Mouse (Mus musculus): Measurements from ENCODE around the gene Dnajc9. TPM values are rescaled to one million over a fixed set of nuclear protein-coding genes. Genes with fewer than 3 reads are reported as not detected.

The Dnajc9 gene
- polyA plus RNA-seq, 1 experiment from 2014 or later, result 89.4 TPM

- peaks cover 23% of the 10 kb centered on the region for H3K36me3 ChIP-seq
- no peak overlapping the region for H3K27ac ChIP-seq (replicated peaks)
- H3K27me3 ChIP-seq (replicated peaks), result no peaks in the 10 kb centered on the region
- H3K9ac ChIP-seq, result 0 out of 2 replicates have a peak overlapping the region, but pooled peaks have one; percentile 10
- WGBS, result 70% methylated on average over 4 of the region's 4 CpGs
- H3K4me1 ChIP-seq, result peaks cover 27% of the 10 kb centered on the region
- ATAC-seq (ENCODE audit: extremely low read depth, insufficient number of reproducible peaks, low FRiP score, low TSS enrichment), result no peak
- H3K4me2 ChIP-seq, result peak overlapping the region; percentile 73
- no peaks in the 10 kb centered on the region for H3K9me3 ChIP-seq
- H3K4me3 ChIP-seq, result peak overlapping the region; percentile 90; the same call in 1 of the 2 replicates
Observed at GRCm38 (mm10) chr14:20392326-20392725, 3.6 kb upstream of the Dnajc9 start.

DNA sequence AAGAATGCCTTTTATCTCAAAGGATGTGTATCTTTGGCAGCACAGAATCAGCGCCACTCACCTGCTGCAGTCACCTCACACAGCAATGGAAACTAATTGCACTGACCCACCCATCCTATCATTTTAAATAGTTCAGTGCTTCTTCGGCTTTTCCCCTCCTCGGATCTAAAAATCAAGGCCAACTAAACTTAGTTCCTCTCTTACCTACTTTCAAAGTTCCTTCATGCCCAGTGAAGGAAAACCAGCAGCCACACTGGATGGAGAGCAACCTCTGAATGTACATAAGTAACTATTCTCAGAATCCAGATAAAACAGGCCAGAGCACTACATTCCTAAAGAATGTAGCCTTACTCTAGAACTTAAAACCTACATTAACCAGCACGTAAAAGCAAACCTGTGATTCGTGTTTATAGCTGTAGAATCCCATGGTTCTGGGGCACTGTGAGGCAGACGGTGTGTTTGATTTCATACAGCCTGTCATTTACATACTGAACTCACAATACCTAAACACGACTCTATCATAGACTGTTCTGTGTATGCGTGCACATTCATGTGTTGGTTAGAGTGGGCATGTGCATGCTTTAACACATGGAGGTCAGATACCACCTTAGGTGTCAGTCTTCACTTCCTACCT is 853 bp upstream of the Dnajc9 start:
- H3K36me3 ChIP-seq, result peaks cover 47% of the 10 kb centered on the region
- WGBS, result 85% methylated on average over 8 of the region's 8 CpGs
- ATAC-seq (ENCODE audit: extremely low read depth, insufficient number of reproducible peaks, low FRiP score, low TSS enrichment), result no peak
- no peaks in the 10 kb centered on the region for H3K9me3 ChIP-seq
- peak overlapping the region; percentile 84; the same call in 1 of the 2 replicates for H3K27ac ChIP-seq (replicated peaks)
- H3K4me2 ChIP-seq, result peak overlapping the region; percentile 75
- peak overlapping the region; percentile 74 for H3K4me3 ChIP-seq
- H3K9ac ChIP-seq, result peak overlapping the region; percentile 87
- no peaks in the 10 kb centered on the region for H3K27me3 ChIP-seq (replicated peaks)
- peaks cover 46% of the 10 kb centered on the region for H3K4me1 ChIP-seq

DNA sequence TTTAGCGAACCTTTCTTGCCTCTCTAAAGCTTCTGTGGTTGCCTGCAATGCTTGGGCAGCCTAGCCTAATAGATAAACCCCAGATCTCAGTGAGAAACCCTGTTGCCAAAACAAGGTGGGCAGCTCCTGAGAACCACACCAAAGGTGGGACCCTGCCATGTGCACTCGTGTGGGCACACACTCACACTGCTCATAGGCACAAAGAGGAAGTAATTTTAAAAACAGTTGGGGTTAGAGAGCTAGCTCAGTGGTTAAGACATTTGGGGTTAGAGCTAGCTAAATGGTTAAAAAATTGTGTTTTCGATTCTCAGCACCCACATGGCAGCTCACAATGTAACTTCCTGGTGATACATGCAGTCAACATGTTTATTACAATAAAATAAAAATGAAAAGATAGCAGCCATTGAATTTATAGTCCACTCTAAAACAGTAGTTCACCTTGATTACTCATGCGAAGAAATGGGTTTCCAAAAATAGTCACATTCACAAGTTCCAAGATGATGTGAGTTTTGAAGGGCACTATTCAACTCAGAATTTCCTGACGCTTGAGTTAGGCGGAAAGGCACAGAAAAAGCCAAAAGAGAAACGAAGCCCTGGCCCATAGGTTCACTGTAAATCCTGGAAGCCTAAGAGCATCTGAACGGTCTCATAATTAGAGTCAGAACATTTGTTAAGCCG is 8.8 kb downstream of the Dnajc9 start:
- Histone ChIP-seq H3K9ac (no peak overlapping the region), H3K27ac (replicated peaks) (no peak overlapping the region), H3K27me3 (replicated peaks) (no peaks in the 10 kb centered on the region), H3K4me3 (no peak overlapping the region), H3K36me3 (peaks cover 75% of the 10 kb centered on the region), H3K9me3 (no peaks in the 10 kb centered on the region), H3K4me2 (no peak overlapping the region), H3K4me1 (peaks cover 23% of the 10 kb centered on the region)
- 79% methylated on average over 9 of the region's 9 CpGs for WGBS
- ATAC-seq (ENCODE audit: extremely low read depth, insufficient number of reproducible peaks, low FRiP score, low TSS enrichment), result no peak

DNA sequence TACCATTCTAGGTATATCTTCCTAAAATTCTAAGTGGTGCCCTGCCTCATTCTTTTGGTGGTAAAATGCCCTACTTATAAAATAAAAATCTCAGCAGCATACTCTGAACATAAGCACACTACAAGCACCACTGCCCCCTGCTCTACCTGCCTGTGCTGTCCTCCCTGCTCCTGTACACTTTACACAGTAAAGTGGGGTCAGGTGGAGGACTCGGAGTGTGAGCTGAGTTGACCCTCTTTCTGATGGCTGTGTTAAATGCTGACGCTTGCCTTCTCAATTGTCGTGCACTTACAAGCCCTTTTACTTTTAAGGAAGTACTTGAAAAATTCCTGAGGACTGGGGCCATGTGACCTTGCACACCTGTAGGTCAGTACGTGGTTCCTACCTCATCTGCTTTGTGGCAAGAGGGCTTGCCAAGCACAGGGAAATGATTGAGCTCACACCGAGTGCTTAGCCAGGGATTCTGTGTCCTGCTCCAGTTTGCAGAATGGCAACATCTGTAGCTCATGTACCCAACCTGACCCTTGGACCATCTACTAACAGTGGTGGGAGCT is 9.5 kb downstream of the Dnajc9 start:
- WGBS, result 76% methylated on average over 5 of the region's 5 CpGs
- ATAC-seq (ENCODE audit: extremely low read depth, insufficient number of reproducible peaks, low FRiP score, low TSS enrichment), result no peak

DNA sequence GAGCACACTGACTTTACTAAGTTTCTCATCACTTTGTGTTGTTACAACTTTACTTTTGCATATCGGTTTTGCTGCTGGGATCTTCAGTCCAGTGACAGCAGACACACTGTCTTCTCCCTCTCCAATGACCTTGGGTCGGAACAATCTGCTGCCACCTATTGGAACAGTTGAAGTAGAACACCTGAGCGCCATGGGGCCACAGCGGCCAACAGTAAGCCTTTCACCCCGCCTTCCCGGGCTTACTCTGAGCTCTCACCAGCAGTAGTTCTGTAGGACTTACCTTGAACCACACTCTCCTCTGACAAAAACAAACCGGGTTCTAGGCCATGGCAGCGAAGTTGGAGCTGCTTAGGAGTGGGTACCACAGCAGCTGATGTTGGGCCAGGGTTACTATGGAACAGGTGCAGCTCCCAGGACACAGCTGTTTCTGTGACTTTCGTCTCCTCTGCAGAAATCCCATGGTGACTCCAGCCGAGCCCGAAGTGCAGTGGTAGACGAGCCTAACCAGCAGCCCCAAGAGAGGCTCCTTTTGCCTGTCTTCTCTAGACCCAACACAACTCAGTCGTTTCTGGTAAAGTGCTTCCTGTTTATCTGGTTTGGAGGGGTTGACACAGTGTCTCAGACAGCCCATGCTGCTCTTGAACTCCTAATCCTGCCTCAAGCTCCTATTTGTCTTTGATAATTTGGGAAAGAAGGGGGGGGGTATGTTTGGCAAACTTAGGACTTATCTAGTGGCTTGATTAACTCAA is 10.2 kb downstream of the Dnajc9 start:
- Histone ChIP-seq H3K36me3 (peaks cover 73% of the 10 kb centered on the region), H3K4me2 (peak overlapping the region; percentile 22; the same call in 1 of the 2 replicates)

More for the DNA sequence above, 9.5 kb downstream of the Dnajc9 start:
- Histone ChIP-seq H3K4me3 (no peak overlapping the region), H3K36me3 (peaks cover 71% of the 10 kb centered on the region), H3K4me1 (peaks cover 23% of the 10 kb centered on the region), H3K9ac (no peak overlapping the region), H3K9me3 (no peaks in the 10 kb centered on the region), H3K27me3 (replicated peaks) (no peaks in the 10 kb centered on the region), H3K27ac (replicated peaks) (no peak overlapping the region), H3K4me2 (no peak overlapping the region)

DNA sequence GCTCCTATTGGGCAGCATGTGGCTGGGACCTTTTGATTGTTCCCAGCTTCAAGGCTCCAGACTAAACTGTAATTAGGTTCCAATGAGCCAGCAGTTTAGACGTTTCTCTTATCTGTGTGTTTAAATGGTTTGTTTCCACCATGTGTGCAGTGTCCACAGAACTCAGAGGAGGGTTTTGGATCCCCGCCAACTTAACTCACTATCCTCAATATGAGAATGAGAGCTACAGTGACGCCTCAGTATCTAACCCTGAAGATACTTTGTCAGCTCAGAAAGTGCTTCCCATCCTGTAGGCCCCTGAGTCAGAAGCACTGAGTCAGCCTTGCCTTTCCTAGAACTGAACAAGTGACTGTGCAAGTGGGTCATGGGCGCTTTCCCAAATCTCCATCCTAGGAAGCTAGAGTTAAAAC is 11.6 kb downstream of the Dnajc9 start:
- 47% methylated on average over 4 of the region's 4 CpGs for WGBS
- no peak overlapping the region for H3K4me2 ChIP-seq
- no peaks in the 10 kb centered on the region for H3K9me3 ChIP-seq
- no peak overlapping the region; the same call in 1 of the 2 replicates for H3K9ac ChIP-seq
- H3K36me3 ChIP-seq, result peaks cover 70% of the 10 kb centered on the region
- H3K27ac ChIP-seq (replicated peaks), result peak overlapping the region; percentile 66
- no peaks in the 10 kb centered on the region for H3K27me3 ChIP-seq (replicated peaks)
- ATAC-seq (ENCODE audit: extremely low read depth, insufficient number of reproducible peaks, low FRiP score, low TSS enrichment), result peak; percentile 37; the same call in 1 of the 2 replicates
- no peak overlapping the region for H3K4me3 ChIP-seq
- H3K4me1 ChIP-seq, result peaks cover 23% of the 10 kb centered on the region

More for the DNA sequence above, 10.2 kb downstream of the Dnajc9 start:
- H3K27ac ChIP-seq (replicated peaks), result 0 out of 2 replicates have a peak overlapping the region, but pooled peaks have one; percentile 66
- peaks cover 23% of the 10 kb centered on the region for H3K4me1 ChIP-seq
- WGBS, result 30% methylated on average over 13 of the region's 13 CpGs
- H3K9ac ChIP-seq, result peak overlapping the region; percentile 50; the same call in 1 of the 2 replicates
- H3K27me3 ChIP-seq (replicated peaks), result no peaks in the 10 kb centered on the region
- H3K4me3 ChIP-seq, result no peak overlapping the region
- no peak for ATAC-seq (ENCODE audit: extremely low read depth, insufficient number of reproducible peaks, low FRiP score, low TSS enrichment)
- H3K9me3 ChIP-seq, result no peaks in the 10 kb centered on the region

DNA sequence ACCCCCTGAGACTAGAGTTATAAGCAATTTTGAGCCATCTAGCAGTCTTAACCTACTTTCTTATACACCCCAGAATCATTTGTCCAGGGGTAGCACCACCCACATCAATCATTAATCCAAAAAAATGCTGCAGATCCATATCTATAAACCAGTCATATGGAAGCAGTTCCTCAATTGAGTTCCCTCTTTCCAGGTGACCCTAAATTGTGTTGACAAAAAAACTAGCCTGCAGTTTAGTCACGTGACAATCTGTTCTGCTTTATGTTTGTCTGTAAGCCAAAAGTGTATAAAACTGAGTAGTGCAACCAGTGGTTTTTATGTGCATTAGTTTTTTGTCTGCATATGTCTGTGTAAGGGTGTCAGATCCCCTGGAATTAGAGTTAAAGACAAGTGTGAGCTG is 16.9 kb downstream of the Dnajc9 start:
- Histone ChIP-seq H3K4me3 (no peak overlapping the region), H3K9ac (no peak overlapping the region), H3K27ac (replicated peaks) (no peak overlapping the region), H3K9me3 (no peaks in the 10 kb centered on the region), H3K27me3 (replicated peaks) (no peaks in the 10 kb centered on the region), H3K4me1 (peaks cover 5% of the 10 kb centered on the region), H3K36me3 (peaks cover 73% of the 10 kb centered on the region), H3K4me2 (no peak overlapping the region)
- no peak for ATAC-seq (ENCODE audit: extremely low read depth, insufficient number of reproducible peaks, low FRiP score, low TSS enrichment)
- WGBS, result 84% methylated on average over 1 of the region's 1 CpGs

DNA sequence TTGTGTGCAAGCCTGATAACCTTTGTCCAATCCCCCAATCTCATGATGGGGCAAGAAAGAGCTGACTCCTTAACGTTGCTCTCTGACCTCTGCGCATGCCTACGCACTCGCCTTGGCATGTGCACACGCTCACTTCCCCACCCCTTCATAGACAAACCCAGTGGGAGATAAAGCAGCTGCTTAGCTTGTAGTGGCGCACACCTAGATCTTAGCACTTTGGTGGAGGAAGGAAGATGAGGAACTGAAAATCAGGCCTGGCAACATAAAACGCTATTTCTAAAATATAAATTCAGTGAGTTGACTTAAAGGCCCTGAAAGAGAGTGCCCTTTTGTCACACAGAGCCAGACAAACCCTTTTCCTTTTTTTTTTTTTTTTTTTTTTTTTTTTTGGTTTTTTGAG is 17.9 kb downstream of the Dnajc9 start:
- no peak overlapping the region for H3K4me2 ChIP-seq
- H3K27me3 ChIP-seq (replicated peaks), result no peaks in the 10 kb centered on the region
- H3K4me1 ChIP-seq, result no peaks in the 10 kb centered on the region
- no peak overlapping the region for H3K27ac ChIP-seq (replicated peaks)
- peaks cover 72% of the 10 kb centered on the region for H3K36me3 ChIP-seq
- no peak overlapping the region for H3K4me3 ChIP-seq
- no peak overlapping the region for H3K9ac ChIP-seq
- whole genome bisulfite sequencing, result 80% methylated on average over 7 of the region's 7 CpGs
- H3K9me3 ChIP-seq, result no peaks in the 10 kb centered on the region
- no peak for ATAC-seq (ENCODE audit: extremely low read depth, insufficient number of reproducible peaks, low FRiP score, low TSS enrichment)

DNA sequence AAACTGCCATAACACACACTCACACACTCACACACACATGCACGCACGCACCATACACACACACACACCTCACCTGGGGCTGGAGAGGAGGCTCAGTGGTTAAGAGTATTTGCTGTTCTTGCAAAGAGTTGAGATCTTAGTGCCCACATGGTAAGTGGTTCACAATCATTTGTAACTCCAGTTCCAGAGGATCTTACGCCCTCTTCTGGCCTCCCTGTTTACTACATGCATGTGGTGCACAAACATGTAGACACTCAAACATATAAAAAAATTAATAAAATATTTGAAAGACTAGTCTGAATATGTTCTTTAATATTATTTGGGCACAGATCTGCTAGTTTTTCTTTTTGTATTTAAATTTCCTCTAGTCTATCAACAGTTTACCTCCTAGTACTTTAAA is 20.4 kb downstream of the Dnajc9 start:
- no peak for ATAC-seq (ENCODE audit: extremely low read depth, insufficient number of reproducible peaks, low FRiP score, low TSS enrichment)
- WGBS, result 91% methylated on average over 3 of the region's 3 CpGs
- H3K4me2 ChIP-seq, result no peak overlapping the region
- no peaks in the 10 kb centered on the region for H3K27me3 ChIP-seq (replicated peaks)
- no peaks in the 10 kb centered on the region for H3K9me3 ChIP-seq
- no peak overlapping the region for H3K27ac ChIP-seq (replicated peaks)
- no peak overlapping the region for H3K9ac ChIP-seq
- H3K4me3 ChIP-seq, result no peak overlapping the region
- H3K36me3 ChIP-seq, result peaks cover 73% of the 10 kb centered on the region
- H3K4me1 ChIP-seq, result no peaks in the 10 kb centered on the region

- WGBS, result 83% methylated on average over 4 of the region's 4 CpGs
- no peak overlapping the region for H3K9ac ChIP-seq
- H3K4me1 ChIP-seq, result no peaks in the 10 kb centered on the region
- no peak overlapping the region for H3K4me3 ChIP-seq
- no peak overlapping the region for H3K27ac ChIP-seq (replicated peaks)
- no peak overlapping the region for H3K4me2 ChIP-seq
- peaks cover 88% of the 10 kb centered on the region for H3K36me3 ChIP-seq
- no peak for ATAC-seq (ENCODE audit: extremely low read depth, insufficient number of reproducible peaks, low FRiP score, low TSS enrichment)
- no peaks in the 10 kb centered on the region for H3K9me3 ChIP-seq
- no peaks in the 10 kb centered on the region for H3K27me3 ChIP-seq (replicated peaks)
Observed at GRCm38 (mm10) chr14:20363230-20363629, 25.5 kb downstream of the Dnajc9 start.

DNA sequence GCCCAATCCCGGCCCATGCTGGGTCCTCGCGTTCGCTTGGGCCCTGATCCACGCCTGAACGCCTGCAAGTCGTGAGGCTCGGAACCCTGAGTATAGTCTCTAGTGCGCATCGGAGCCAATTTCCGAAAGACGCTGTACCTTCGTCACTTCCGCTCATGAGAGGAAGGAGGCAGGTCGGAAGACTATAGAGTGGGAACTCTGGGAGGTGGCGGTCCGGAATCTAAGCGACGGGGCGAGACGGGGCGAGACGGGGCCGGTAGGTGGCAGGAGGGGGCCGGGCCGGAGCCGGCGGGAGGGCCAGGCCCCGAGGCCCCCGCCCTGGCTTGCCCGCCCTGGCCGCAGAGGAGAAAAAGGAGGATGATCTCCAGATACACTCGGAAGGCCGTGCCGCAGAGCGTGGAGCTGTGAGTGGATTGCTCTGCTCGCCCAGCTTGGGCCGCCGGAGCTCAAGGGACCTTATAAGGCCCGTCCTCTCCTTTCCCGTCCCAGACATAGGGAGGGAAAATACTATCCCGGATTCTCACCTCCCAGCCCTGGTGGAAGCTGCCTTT is 40.6 kb downstream of the Dnajc9 start, which contains the start of the genes Ecd and Fam149b:
Gene Ecd, minus strand, starts transcription at position 131 of the 551 bp plus-strand sequence.
Gene Fam149b, plus strand, starts transcription at position 172 of the 551 bp plus-strand sequence.
- peaks cover 23% of the 10 kb centered on the region for H3K4me1 ChIP-seq
- peak within 1 kb of the TSS; percentile 91 for H3K9ac ChIP-seq
- H3K27me3 ChIP-seq (replicated peaks), result no peaks in the 10 kb centered on the region
- ATAC-seq (ENCODE audit: extremely low read depth, insufficient number of reproducible peaks, low FRiP score, low TSS enrichment), result peak; percentile 97
- no peaks in the 10 kb centered on the region for H3K9me3 ChIP-seq
- peak within 1 kb of the TSS; percentile 96 for H3K27ac ChIP-seq (replicated peaks)
- H3K36me3 ChIP-seq, result peaks cover 44% of the 10 kb centered on the region
- peak within 1 kb of the TSS; percentile 77 for H3K4me3 ChIP-seq
- under 1% methylated on average over 41 of the region's 42 CpGs for WGBS
- H3K4me2 ChIP-seq, result peak within 1 kb of the TSS; percentile 84
